Mouse (Mus musculus): ENCODE data around the gene Dab2ip.

- TF ChIP-seq CTCF (IDR thresholded peaks at IDR 0.05; ENCODE audit: low read depth) = no peak
- no peak for TF ChIP-seq EP300 (IDR thresholded peaks at IDR 0.05; ENCODE audit: low read depth)
Observed at GRCm38 (mm10) chr2:35662001-35662491, 104.0 kb downstream of the Dab2ip start.
